Mouse (Mus musculus): ENCODE data around the gene Morn3.
A peak's percentile ranks its signal among the peaks of the same experiment; 100 is the strongest.

The Morn3 gene

GRCm38 (mm10) chr5:123060706-123061401 lies 14.0 kb upstream of the Morn3 start:
- DNase-seq (ENCODE audit: low read depth, low spot score), result no peak

- no peak for DNase-seq (ENCODE audit: low read depth, low spot score)
Observed at GRCm38 (mm10) chr5:123059757-123060520, 13.1 kb upstream of the Morn3 start.

DNA sequence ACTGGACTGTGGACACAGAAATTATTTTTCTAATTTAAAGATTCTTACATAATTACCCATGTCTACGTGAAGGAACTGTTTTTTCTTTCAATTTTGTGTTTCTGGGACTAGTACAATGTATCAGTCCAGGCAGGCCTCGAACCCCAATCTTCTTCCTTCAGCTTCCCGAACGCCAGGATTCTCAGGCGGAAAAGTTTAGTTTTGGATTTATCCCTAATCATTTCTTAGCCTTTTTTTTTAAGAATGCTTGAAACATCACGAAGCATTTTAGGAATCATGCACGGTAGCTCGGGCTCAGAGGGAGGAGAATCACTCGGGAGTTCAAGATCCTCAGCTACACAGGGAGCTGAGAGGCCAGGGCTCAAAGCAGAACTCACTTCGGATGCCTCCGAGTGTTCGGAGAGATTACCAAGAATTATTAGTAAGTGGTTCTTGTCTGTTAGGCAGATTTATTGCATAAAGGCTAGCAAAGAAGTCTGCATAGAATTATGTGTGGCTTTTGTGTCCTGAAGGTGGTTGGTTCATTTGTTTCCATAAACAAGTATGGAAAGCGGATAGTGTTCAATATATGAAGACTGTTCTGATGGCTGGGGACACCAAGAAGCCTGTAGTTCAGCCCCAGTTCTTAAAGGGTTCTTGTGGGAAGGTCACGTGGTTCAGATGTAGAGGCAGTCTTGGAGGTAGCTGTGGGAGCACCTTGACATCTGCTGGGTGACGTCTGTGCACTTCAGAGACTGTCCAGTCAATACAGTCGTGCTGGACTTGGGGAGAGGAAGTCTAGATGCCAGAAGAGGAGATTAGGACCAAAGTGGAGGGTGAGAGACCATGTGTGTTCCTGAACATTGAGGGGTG lies 11.7 kb upstream of the Morn3 start:
- no peak for DNase-seq (ENCODE audit: low read depth, low spot score)

DNA sequence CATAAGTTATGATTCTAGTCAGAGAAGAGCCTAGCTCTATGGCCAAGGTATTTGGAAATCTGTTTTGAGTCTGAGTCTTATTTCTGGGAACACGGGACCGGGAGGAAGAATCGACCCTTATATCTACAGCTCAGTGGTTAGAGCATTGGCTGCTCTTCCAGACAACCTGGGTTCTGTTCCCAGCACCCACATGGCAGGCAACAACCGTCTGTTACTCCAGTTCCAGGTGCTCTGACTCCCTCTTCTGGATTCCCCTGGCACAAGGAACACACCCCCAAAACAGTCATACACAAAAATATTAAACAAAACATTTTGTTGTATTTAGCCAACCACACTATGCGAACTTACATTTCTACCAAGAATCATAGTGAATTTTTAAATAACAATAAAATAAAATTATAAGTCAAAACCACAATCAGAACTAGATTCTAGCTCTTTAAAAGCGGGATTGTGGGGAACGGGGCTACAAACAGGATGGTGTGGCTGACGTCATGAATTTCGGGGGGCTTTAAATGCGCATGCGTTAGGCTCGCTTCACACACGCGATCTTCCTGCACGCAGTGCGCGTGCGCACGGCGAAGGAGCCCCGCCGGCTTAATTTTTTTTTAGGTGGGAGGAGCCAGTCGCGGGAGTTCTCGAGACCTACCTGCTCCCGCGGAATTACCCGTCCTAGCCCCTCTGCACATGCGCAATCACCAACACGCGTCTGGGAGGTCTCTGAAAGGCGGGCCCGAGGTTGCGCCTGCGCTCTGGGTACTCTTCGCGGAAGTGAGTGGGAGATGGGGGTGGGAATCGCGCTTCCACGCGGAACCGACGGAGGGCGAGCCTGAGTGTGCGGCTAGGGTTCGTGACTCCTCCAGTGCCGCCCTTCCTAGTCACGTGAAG lies 10.8 kb upstream of the Morn3 start:
- peak; percentile 100 for DNase-seq (ENCODE audit: low read depth, low spot score)

DNA sequence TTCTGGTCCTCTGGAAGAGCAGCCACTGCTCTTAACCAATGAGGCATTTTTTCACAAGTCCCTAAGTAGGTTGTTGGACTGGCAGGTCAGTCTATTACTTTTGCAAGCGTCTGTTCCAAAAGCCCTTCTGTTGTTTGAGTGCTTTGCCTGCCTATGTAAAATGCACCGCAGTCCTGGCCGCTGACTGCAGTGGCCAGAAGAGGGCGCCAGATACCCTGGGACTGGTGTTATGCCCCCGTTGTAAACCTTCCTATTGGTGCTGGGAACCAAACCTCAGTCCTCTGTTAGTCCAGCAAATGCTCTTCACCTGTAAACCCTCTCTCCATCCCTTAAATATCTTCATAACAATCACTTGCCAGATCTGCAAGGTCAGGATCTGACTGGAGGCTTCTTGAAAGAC lies 4.9 kb upstream of the Morn3 start:
- DNase-seq (ENCODE audit: low read depth, low spot score), result no peak

DNA sequence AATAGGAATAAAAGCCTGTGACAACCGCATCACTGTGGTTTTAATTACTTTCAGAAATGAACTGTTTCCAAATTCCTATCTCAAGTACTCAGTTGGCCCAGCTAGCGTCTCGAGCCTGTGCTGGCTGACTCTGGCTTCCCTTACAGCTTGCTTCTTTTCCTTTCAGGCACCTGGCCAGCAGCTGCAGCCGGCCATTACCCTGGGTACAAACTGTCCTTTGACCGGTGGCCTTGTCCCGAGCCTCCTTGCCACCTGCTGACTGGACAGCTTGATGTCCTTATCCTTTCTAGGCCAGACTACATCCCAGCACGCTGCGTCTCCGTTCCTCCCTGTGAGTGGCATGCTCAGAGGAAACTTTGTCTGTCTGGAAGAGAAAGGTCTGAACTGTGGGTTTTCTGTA lies 4.1 kb upstream of the Morn3 start:
- no peak for DNase-seq (ENCODE audit: low read depth, low spot score)

DNA sequence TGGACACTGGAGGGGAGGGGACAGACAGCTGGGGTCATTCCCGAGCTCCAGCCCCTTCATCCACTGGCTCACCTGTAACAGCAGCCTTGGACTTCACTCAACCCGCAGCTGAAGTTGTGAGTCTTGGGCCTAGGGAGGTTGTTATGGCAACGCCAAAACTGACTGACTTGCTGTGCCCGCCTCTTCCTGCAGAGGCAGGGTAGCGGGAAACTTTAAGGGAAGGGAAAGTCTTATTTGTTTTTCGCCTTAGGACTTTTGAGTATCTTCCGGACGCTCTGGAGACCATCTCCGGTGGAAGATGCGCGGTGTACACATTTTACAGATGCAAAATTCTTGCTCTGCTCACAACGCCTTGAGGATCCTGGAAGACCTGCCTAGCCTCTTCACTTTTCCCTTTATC lies 2.5 kb upstream of the Morn3 start:
- peak; percentile 61 for DNase-seq (ENCODE audit: low read depth, low spot score)

GRCm38 (mm10) chr5:123045561-123046295 lies 1.1 kb downstream of the Morn3 start:
- no peak for DNase-seq (ENCODE audit: low read depth, low spot score)

DNA sequence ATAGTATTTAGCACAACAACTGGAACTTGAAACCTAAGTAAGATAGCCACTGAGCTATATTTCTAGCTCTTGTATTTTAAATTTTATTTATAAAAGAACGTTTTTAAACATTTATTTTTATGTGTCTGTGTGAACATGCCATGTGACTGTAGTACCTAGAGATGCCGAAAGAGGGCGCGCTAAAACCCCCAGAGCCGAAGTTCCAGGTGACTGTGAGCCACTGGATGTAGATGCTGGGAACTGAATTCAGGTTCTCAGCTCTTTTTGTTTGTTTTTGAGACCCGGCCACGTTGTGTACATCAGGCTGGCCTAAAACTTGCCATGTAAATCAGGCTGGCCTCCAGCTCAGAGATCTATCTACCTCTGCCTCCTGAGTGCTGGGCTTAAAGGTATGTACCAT lies 3.0 kb downstream of the Morn3 start:
- DNase-seq (ENCODE audit: low read depth, low spot score), result no peak

DNA sequence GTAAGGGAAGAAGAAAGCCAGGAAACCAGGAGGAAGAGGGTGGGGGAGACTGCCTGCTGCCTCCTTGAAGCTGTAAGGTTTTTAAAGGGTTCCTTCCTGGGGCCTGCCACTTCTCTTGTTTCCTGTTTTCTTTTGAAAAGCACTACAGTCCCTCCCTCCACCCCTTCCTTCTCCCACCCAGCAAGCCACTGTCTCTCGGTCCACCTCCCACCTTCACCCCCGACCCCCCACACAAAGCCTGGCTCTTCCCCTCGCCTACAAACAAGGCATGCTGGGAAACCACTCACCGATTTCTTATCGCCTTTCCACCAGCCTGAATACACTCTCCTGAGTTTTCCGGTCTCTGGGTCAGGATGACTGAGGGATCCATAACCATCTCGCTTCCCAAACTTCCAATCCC lies 6.0 kb downstream of the Morn3 start:
- no peak for DNase-seq (ENCODE audit: low read depth, low spot score)

DNA sequence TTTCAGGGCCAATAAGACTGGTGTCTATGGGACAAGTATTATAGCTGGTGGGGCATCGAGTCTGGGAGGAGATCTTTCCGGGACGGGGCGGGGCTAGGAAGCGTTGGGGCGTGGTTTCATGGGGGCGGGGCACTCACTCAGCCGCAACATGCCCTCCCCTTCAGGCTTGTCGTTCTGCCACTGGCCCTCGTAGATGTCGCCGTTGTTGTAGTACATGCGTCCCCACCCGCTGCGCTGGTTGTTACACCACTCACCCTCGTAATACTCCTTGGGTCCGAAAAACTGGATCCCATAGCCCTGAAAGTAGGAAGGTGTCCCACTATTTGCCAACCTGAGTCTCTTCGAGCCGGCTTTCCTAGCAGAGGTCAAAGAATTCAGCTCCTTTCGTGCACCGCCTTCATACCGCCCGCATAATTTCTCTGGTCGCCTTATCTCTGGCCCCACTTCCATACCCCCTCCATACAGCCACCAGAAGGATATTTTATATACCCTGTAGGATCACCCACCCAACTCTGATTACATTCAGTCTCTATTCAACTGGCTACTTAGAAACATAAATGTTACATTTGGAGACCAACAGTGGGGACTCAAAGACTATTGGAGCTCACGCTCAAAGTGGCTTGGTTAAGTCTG lies 7.6 kb downstream of the Morn3 start:
- no peak for DNase-seq (ENCODE audit: low read depth, low spot score)

DNA sequence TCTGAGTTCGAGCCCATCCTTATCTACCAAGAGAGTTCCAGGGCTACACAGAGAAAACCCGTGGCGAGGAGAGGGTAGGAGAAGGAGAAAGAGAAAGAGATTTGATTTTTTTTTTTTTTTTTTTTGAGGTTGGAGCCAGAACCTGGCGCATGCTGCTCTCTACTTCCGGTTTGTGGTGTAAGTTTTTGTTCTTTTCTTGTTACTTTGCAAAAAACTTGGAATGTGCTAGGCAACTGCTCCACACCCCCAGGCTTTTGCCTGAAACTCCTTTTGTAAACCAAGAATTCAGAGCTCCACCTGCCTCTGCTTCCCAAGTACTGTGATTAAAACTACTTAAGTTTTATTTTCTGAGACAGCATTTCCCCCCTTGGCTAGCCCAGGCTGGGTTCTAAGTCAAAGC lies 8.7 kb downstream of the Morn3 start:
- DNase-seq (ENCODE audit: low read depth, low spot score), result no peak

GRCm38 (mm10) chr5:123035564-123035963 lies 11.3 kb downstream of the Morn3 start:
- DNase-seq (ENCODE audit: low read depth, low spot score), result no peak

DNA sequence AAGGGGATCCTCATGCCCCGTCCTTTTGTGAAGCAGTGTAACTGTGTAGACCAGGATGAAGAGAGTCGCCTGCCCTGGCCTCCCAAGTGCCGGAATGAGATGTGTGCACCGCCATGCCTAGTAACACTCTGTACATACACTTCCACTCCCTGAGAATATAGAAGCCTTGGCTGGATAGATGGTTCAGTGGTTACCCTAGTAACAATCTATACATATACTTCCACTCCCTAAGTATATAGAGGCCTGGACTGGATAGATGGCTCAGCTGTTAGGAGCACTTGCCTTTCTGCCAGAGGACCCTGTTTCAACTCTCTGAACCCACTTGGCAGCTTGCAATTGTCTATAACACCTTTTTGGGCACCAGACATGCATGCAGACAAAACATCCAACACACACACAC lies 11.7 kb downstream of the Morn3 start:
- DNase-seq (ENCODE audit: low read depth, low spot score), result no peak

DNA sequence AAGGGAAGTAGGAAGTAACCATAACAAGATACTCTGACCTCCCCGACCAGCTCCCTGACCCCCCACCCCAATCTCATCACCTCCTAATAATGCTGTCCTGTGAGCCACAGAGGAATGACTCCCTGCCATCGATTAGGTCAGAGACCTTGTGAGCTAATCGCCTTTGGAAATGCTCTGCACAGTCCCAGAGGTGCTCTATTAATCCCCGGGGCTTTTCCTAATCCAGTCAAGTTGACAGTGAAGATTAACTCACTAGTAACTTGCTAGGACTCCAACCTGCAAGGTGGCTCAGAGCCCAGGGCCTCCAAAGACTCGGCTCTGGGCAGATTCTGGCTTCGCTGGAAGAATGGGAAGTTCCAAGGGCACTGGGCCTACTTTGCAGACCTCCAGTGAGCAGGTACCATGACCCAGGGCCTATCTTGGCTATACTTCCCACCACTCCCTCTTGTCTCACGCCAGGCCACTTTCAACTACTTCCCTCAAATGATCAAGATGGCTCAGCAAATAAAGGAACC lies 13.1 kb downstream of the Morn3 start:
- no peak for DNase-seq (ENCODE audit: low read depth, low spot score)

DNA sequence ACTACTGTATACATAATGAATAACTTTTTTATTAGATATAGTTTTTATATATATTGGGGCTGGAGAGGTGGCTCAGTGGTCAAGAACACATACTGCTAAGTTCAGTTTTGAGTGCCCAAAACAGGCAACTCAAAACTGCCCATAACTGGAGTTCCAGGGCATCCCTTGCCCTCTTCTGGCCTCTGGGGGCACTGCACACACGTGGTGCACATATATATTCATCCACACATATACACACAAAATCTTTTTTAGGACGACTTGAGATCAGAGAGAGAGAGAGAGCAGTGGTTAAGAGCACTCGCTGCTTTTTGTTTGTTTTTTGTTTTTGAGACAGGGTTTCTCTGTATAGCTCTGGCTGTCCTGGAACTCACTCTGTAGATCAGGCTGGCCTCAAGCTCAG lies 15.5 kb downstream of the Morn3 start:
- no peak for DNase-seq (ENCODE audit: low read depth, low spot score)

GRCm38 (mm10) chr5:123029729-123030128 lies 17.1 kb downstream of the Morn3 start:
- no peak for DNase-seq (ENCODE audit: low read depth, low spot score)

- DNase-seq (ENCODE audit: low read depth, low spot score), result no peak
Observed at GRCm38 (mm10) chr5:123027436-123027835, 19.4 kb downstream of the Morn3 start.

DNA sequence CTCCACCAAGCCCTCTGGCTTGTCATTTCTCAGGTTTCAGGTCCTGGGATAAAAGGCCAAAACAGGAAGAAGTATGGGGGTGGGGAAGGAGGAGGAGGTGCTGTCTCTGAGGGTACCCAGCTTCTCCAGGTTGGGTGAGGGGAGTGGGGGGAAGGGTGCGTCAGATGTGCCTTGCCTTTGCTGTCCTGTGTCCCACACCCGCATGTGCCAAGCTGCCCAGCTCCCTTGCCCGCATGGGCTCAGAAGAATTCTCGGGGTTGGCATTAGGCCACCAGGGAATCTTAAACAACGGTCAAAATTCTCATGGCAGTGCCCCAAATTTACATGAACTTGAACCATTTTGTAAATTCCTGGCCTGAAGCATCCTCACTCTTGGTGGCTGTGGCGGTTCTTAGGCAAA lies 20.4 kb downstream of the Morn3 start:
- no peak for DNase-seq (ENCODE audit: low read depth, low spot score)

GRCm38 (mm10) chr5:123024965-123025573 lies 21.7 kb downstream of the Morn3 start:
- DNase-seq (ENCODE audit: low read depth, low spot score), result no peak

Data from embryo, embryonic 11.5 days (tissue).